Mouse (Mus musculus) WW6 (cell line): ENCODE measurements around the gene Cd5.

Source experiments
- DNase-seq: peaks from one replicate; pipeline ENCODE4 v3.0.0-alpha.2; 2013; ENCODE audit warnings: low read depth, low spot score

Cd5 gene

GRCm38 (mm10) chr19:10758708-10759107 is 19.9 kb upstream of the Cd5 start:
- no peak for DNase-seq

- DNase-seq = no peak
Observed at GRCm38 (mm10) chr19:10757526-10757925, 18.7 kb upstream of the Cd5 start.

GRCm38 (mm10) chr19:10757125-10757524 is 18.3 kb upstream of the Cd5 start:
- no peak for DNase-seq

- no peak for DNase-seq
Observed at GRCm38 (mm10) chr19:10752646-10753045, 13.8 kb upstream of the Cd5 start.

GRCm38 (mm10) chr19:10752106-10752505 is 13.3 kb upstream of the Cd5 start:
- DNase-seq = no peak

GRCm38 (mm10) chr19:10751607-10752006 is 12.8 kb upstream of the Cd5 start:
- DNase-seq = no peak

GRCm38 (mm10) chr19:10750161-10750560 is 11.4 kb upstream of the Cd5 start:
- no peak for DNase-seq

- DNase-seq = no peak
Observed at GRCm38 (mm10) chr19:10749295-10749694, 10.5 kb upstream of the Cd5 start.

GRCm38 (mm10) chr19:10748401-10749102 is 9.8 kb upstream of the Cd5 start:
- DNase-seq = no peak

GRCm38 (mm10) chr19:10747718-10748117 is 8.9 kb upstream of the Cd5 start:
- no peak for DNase-seq

- no peak for DNase-seq
Observed at GRCm38 (mm10) chr19:10747182-10747581, 8.4 kb upstream of the Cd5 start.

- DNase-seq = no peak
Observed at GRCm38 (mm10) chr19:10742565-10742964, 3.8 kb upstream of the Cd5 start.

GRCm38 (mm10) chr19:10742145-10742544 is 3.3 kb upstream of the Cd5 start:
- DNase-seq = no peak

- DNase-seq = no peak
Observed at GRCm38 (mm10) chr19:10740641-10741440, 2.0 kb upstream of the Cd5 start.

GRCm38 (mm10) chr19:10739916-10740315 is 1.1 kb upstream of the Cd5 start:
- no peak for DNase-seq

GRCm38 (mm10) chr19:10738038-10738437 is 764 bp downstream of the Cd5 start:
- DNase-seq = no peak

GRCm38 (mm10) chr19:10735861-10736260 is 2.9 kb downstream of the Cd5 start:
- DNase-seq = no peak

GRCm38 (mm10) chr19:10735061-10735460 is 3.7 kb downstream of the Cd5 start:
- DNase-seq = no peak

- no peak for DNase-seq
Observed at GRCm38 (mm10) chr19:10734554-10734953, 4.2 kb downstream of the Cd5 start.

GRCm38 (mm10) chr19:10733501-10734127 is 5.2 kb downstream of the Cd5 start:
- DNase-seq = no peak

- DNase-seq = no peak
Observed at GRCm38 (mm10) chr19:10732741-10733140, 6.1 kb downstream of the Cd5 start.

GRCm38 (mm10) chr19:10731975-10732374 is 6.8 kb downstream of the Cd5 start:
- DNase-seq = no peak

GRCm38 (mm10) chr19:10730469-10730868 is 8.3 kb downstream of the Cd5 start:
- DNase-seq = no peak
